Mouse (Mus musculus): ENCODE measurements at regions not wholly inside any gene's neighbourhood (a gene's known extent, or its start where the extent isn't known, plus 50 kb on each side); places are given as distances from the start of the nearest gene placed in this dataset.

DNA sequence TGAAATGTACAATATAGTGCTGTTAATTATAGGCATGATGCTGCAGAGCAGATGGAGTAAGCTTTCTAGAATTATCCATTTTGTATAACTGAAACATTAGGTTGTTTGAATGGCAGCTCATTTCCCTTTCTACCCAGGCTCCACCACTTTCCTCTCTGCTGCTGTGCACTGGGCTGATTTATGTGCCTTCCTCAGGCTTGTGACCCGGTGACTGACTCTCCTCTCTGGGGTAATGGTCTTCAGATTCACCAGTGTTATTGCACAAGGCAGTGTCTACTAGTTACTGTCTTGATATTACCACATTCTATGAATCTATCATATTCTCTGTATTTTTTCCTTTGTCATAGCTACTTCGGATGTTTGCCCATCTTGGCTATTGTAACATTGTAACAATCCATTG is 109.4 kb upstream of the Tpk1 start:
- DNase-seq: no peak

DNA sequence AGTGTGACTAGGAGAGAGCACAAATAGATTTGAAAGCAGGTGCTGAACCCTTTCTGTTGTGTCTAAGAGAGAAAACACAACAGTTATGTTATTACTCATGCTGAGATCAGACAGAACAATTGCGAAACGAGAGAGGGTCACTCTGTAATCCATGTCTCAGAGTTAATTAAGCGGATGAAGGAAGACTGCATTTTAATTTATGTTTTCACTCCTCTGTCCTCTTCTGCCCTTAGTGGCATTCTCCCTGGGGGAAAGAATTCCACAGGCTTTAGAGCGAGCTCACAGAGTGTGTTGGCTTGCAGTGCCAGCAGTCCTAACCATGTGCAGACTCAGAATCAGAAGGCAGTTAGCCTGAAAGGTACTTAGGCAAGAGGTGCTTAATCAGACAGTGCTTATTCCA is 108.4 kb upstream of the Tpk1 start:
- DNase-seq: peak; percentile 14

DNA sequence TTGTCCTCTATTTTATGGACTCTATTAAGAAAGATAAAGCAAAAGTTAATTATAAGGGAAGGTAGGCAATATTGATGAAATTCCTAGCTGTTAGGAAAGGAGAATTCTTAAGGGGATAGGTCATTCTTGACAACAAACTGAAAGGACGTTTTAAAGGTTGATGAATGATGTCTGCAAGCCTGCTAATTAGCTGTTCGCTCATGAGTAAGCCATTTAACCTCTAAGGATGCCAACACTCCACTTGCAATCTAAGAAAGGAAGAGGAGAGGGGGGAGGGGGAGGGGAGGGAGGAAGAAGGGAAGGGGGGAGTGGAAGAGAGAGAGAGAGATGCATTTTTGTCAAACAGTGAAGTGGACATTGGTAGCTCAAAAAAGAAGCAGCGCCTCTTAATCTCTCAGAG is 107.5 kb upstream of the Tpk1 start:
- DNase-seq: no peak

GRCm38 (mm10) chr6:43765958-43766357 is 99.9 kb upstream of the Tpk1 start:
- DNase-seq: no peak
